Mouse (Mus musculus): ENCODE results near the gene Csnk1g1.

- TF ChIP-seq CTCF (IDR thresholded peaks at IDR 0.05; ENCODE audit: borderline replicate concordance, control insufficient read depth, extremely low read depth, insufficient read depth, low read length, poor library complexity) (no peak), POLR2A (IDR thresholded peaks at IDR 0.05; ENCODE audit: control insufficient read depth, extremely low read depth, insufficient read depth, low read length, poor library complexity) (no peak)
Observed at GRCm38 (mm10) chr9:65859656-65860055, 49.1 kb upstream of the Csnk1g1 start.
